Mouse (Mus musculus): ENCODE results near the gene Tle4. TPM values are rescaled to one million over a fixed set of nuclear protein-coding genes. Genes with fewer than 3 reads are reported as not detected.

Gene Tle4
- polyA plus RNA-seq, 1 experiment from 2014 or later, result 13.0 TPM

- H3K27me3 ChIP-seq (replicated peaks; ENCODE audit: control insufficient read depth, insufficient read depth, low read length), result no peaks in the 10 kb centered on the region
- no peak overlapping the region for H3K27ac ChIP-seq (ENCODE audit: low read depth, low read length)
- DNase-seq (ENCODE audit: low spot score) (no peak), ATAC-seq (replicated peaks; ENCODE audit: low FRiP score) (no peak)
- WGBS, result 67% methylated on average over 5 of the region's 5 CpGs
- no peaks in the 10 kb centered on the region; the same call in 1 of the 2 replicates for H3K4me1 ChIP-seq (replicated peaks; ENCODE audit: control insufficient read depth, insufficient read depth, low read length)
- no peaks in the 10 kb centered on the region for H3K9me3 ChIP-seq (ENCODE audit: control insufficient read depth, low read length)
- no peak overlapping the region for H3K4me3 ChIP-seq (ENCODE audit: low read depth, low read length)
- H3K36me3 ChIP-seq (ENCODE audit: control insufficient read depth, insufficient read depth, low read length), result no peaks in the 10 kb centered on the region
- H3K9ac ChIP-seq (ENCODE audit: low read depth, low read length), result no peak overlapping the region
- no peak overlapping the region for H3K4me2 ChIP-seq
These were observed 115.9 kb downstream of the Tle4 start for GRCm38 (mm10) chr19:14481796-14482561.

GRCm38 (mm10) chr19:14479711-14480110 lies 118.1 kb downstream of the Tle4 start:
- no peak overlapping the region for H3K9ac ChIP-seq (ENCODE audit: low read depth, low read length)
- no peaks in the 10 kb centered on the region; the same call in 1 of the 2 replicates for H3K4me1 ChIP-seq (replicated peaks; ENCODE audit: control insufficient read depth, insufficient read depth, low read length)
- H3K27me3 ChIP-seq (replicated peaks; ENCODE audit: control insufficient read depth, insufficient read depth, low read length), result no peaks in the 10 kb centered on the region
- DNase-seq (ENCODE audit: low spot score) (no peak), ATAC-seq (replicated peaks; ENCODE audit: low FRiP score) (no peak)
- no peak overlapping the region for H3K4me2 ChIP-seq
- H3K27ac ChIP-seq (ENCODE audit: low read depth, low read length), result no peak overlapping the region
- no peaks in the 10 kb centered on the region for H3K9me3 ChIP-seq (ENCODE audit: control insufficient read depth, low read length)
- no peak overlapping the region for H3K4me3 ChIP-seq (ENCODE audit: low read depth, low read length)
- no peaks in the 10 kb centered on the region for H3K36me3 ChIP-seq (ENCODE audit: control insufficient read depth, insufficient read depth, low read length)

- Histone ChIP-seq H3K4me1 (replicated peaks; ENCODE audit: control insufficient read depth, insufficient read depth, low read length) (no peaks in the 10 kb centered on the region), H3K36me3 (ENCODE audit: control insufficient read depth, insufficient read depth, low read length) (peaks cover 3% of the 10 kb centered on the region), H3K4me2 (no peak overlapping the region), H3K9me3 (ENCODE audit: control insufficient read depth, low read length) (no peaks in the 10 kb centered on the region), H3K4me3 (ENCODE audit: low read depth, low read length) (no peak overlapping the region), H3K27ac (ENCODE audit: low read depth, low read length) (no peak overlapping the region), H3K9ac (ENCODE audit: low read depth, low read length) (no peak overlapping the region), H3K27me3 (replicated peaks; ENCODE audit: control insufficient read depth, insufficient read depth, low read length) (no peaks in the 10 kb centered on the region)
- ATAC-seq (replicated peaks; ENCODE audit: low FRiP score) (no peak), DNase-seq (ENCODE audit: low spot score) (no peak)
- WGBS, result 90% methylated on average over 8 of the region's 8 CpGs
These were observed 128.5 kb downstream of the Tle4 start for GRCm38 (mm10) chr19:14469325-14469724.

- no peaks in the 10 kb centered on the region for H3K27me3 ChIP-seq (replicated peaks; ENCODE audit: control insufficient read depth, insufficient read depth, low read length)
- DNase-seq (ENCODE audit: low spot score) (no peak), ATAC-seq (replicated peaks; ENCODE audit: low FRiP score) (no peak)
- no peak overlapping the region for H3K4me3 ChIP-seq (ENCODE audit: low read depth, low read length)
- H3K4me1 ChIP-seq (replicated peaks; ENCODE audit: control insufficient read depth, insufficient read depth, low read length), result no peaks in the 10 kb centered on the region
- H3K9me3 ChIP-seq (ENCODE audit: control insufficient read depth, low read length), result no peaks in the 10 kb centered on the region
- no peak overlapping the region for H3K4me2 ChIP-seq
- H3K9ac ChIP-seq (ENCODE audit: low read depth, low read length), result no peak overlapping the region
- peaks cover 3% of the 10 kb centered on the region for H3K36me3 ChIP-seq (ENCODE audit: control insufficient read depth, insufficient read depth, low read length)
- 77% methylated on average over 2 of the region's 2 CpGs for WGBS
- no peak overlapping the region for H3K27ac ChIP-seq (ENCODE audit: low read depth, low read length)
These were observed 129.1 kb downstream of the Tle4 start for GRCm38 (mm10) chr19:14468733-14469132.

GRCm38 (mm10) chr19:14466020-14466419 lies 131.8 kb downstream of the Tle4 start:
- ATAC-seq (replicated peaks; ENCODE audit: low FRiP score) (no peak), DNase-seq (ENCODE audit: low spot score) (no peak)
- no peaks in the 10 kb centered on the region for H3K4me1 ChIP-seq (replicated peaks; ENCODE audit: control insufficient read depth, insufficient read depth, low read length)
- no peak overlapping the region for H3K27ac ChIP-seq (ENCODE audit: low read depth, low read length)
- no peaks in the 10 kb centered on the region for H3K9me3 ChIP-seq (ENCODE audit: control insufficient read depth, low read length)
- peaks cover 6% of the 10 kb centered on the region for H3K36me3 ChIP-seq (ENCODE audit: control insufficient read depth, insufficient read depth, low read length)
- H3K9ac ChIP-seq (ENCODE audit: low read depth, low read length), result no peak overlapping the region
- 90% methylated on average over 8 of the region's 8 CpGs for WGBS
- H3K27me3 ChIP-seq (replicated peaks; ENCODE audit: control insufficient read depth, insufficient read depth, low read length), result no peaks in the 10 kb centered on the region
- no peak overlapping the region for H3K4me3 ChIP-seq (ENCODE audit: low read depth, low read length)
- no peak overlapping the region for H3K4me2 ChIP-seq

- Histone ChIP-seq H3K4me3 (ENCODE audit: low read depth, low read length) (no peak overlapping the region), H3K9me3 (ENCODE audit: control insufficient read depth, low read length) (no peaks in the 10 kb centered on the region), H3K27me3 (replicated peaks; ENCODE audit: control insufficient read depth, insufficient read depth, low read length) (no peaks in the 10 kb centered on the region), H3K9ac (ENCODE audit: low read depth, low read length) (no peak overlapping the region), H3K4me1 (replicated peaks; ENCODE audit: control insufficient read depth, insufficient read depth, low read length) (no peaks in the 10 kb centered on the region), H3K27ac (ENCODE audit: low read depth, low read length) (no peak overlapping the region), H3K36me3 (ENCODE audit: control insufficient read depth, insufficient read depth, low read length) (peaks cover 6% of the 10 kb centered on the region), H3K4me2 (no peak overlapping the region)
- DNase-seq (ENCODE audit: low spot score) (no peak), ATAC-seq (replicated peaks; ENCODE audit: low FRiP score) (no peak)
- 92% methylated on average over 5 of the region's 5 CpGs for WGBS
These were observed 134.4 kb downstream of the Tle4 start for GRCm38 (mm10) chr19:14463281-14464079.

GRCm38 (mm10) chr19:14453486-14453885 lies 144.4 kb downstream of the Tle4 start:
- no peak for ATAC-seq (replicated peaks; ENCODE audit: low FRiP score)
- no peaks in the 10 kb centered on the region for H3K9me3 ChIP-seq (ENCODE audit: control insufficient read depth, low read length)
- H3K4me1 ChIP-seq (replicated peaks; ENCODE audit: control insufficient read depth, insufficient read depth, low read length), result no peaks in the 10 kb centered on the region
- WGBS, result 93% methylated on average over 10 of the region's 10 CpGs
- no peaks in the 10 kb centered on the region for H3K27me3 ChIP-seq (replicated peaks; ENCODE audit: control insufficient read depth, insufficient read depth, low read length)
- no peak overlapping the region for H3K27ac ChIP-seq (ENCODE audit: low read depth, low read length)
- no peak for DNase-seq (ENCODE audit: low spot score)
- H3K4me2 ChIP-seq, result no peak overlapping the region
- no peak overlapping the region for H3K4me3 ChIP-seq (ENCODE audit: low read depth, low read length)
- peaks cover 21% of the 10 kb centered on the region; the same call in 1 of the 2 replicates for H3K36me3 ChIP-seq (ENCODE audit: control insufficient read depth, insufficient read depth, low read length)
- no peak overlapping the region for H3K9ac ChIP-seq (ENCODE audit: low read depth, low read length)

- ATAC-seq (replicated peaks; ENCODE audit: low FRiP score), result no peak
- 93% methylated on average over 6 of the region's 6 CpGs for WGBS
- no peak for DNase-seq (ENCODE audit: low spot score)
These were observed 146.5 kb downstream of the Tle4 start for GRCm38 (mm10) chr19:14451329-14451728.

More at GRCm38 (mm10) chr19:14451329-14451728, 146.5 kb downstream of the Tle4 start:
- Histone ChIP-seq H3K4me1 (replicated peaks; ENCODE audit: control insufficient read depth, insufficient read depth, low read length) (no peaks in the 10 kb centered on the region), H3K27me3 (replicated peaks; ENCODE audit: control insufficient read depth, insufficient read depth, low read length) (no peaks in the 10 kb centered on the region), H3K27ac (ENCODE audit: low read depth, low read length) (no peak overlapping the region), H3K36me3 (ENCODE audit: control insufficient read depth, insufficient read depth, low read length) (peaks cover 16% of the 10 kb centered on the region; the same call in 1 of the 2 replicates), H3K4me3 (ENCODE audit: low read depth, low read length) (no peak overlapping the region), H3K9me3 (ENCODE audit: control insufficient read depth, low read length) (no peaks in the 10 kb centered on the region), H3K4me2 (no peak overlapping the region), H3K9ac (ENCODE audit: low read depth, low read length) (no peak overlapping the region)
